ENCODE assay signal across 10 mouse cellular contexts in genomic region chr19:40995449-40996401, GRCm38 (mm10). TPM values are rescaled to one million over a fixed set of nuclear protein-coding genes. Genes with fewer than 3 reads are reported as not detected.
A peak's percentile ranks its signal among the peaks of the same experiment; 100 is the strongest.
DNase-seq lines count a peak whose midpoint lies in the region; ATAC-seq and TF ChIP-seq lines count a peak whose summit lies in the region.
"Had no signal": no experiment of that assay in that cellular context is flagged by ENCODE, and none has a peak within 500 bp of the region (broad histone marks: within the 10 kb centered on the region; RNA-seq: fewer than 3 reads in every experiment).

No protein-coding gene starts in this region.

- DNase-seq in layer of hippocampus, adult 18-20 months (ENCODE audit: low spot score in 2 of 2), result peak; percentile 46 to 62
- no peak for DNase-seq in layer of hippocampus, postnatal 36 days
- peak; percentile 99 for DNase-seq in Patski (ENCODE audit: low read depth, low spot score)
- DNase-seq in thymus, postnatal 36 days, result no peak
- no peak for DNase-seq in lung, postnatal 4 days
- DNase-seq in T-cell, adult 2 months (ENCODE audit: low spot score), result no peak
- DNase-seq: lung, adult 2 months had no signal

- H3K4me2 ChIP-seq in intestine, embryonic 15.5 days (replicated peaks), result peak overlapping the region; percentile 26
- H3K4me2 ChIP-seq: heart, embryonic 13.5 days had no signal

- H3K4me3 ChIP-seq in intestine, embryonic 15.5 days (replicated peaks), result no peak overlapping the region
- H3K4me3 ChIP-seq: heart, embryonic 13.5 days had no signal

- no peak overlapping the region for H3K9ac ChIP-seq in intestine, embryonic 15.5 days
- H3K9ac ChIP-seq: heart, embryonic 13.5 days had no signal

- peak; percentile 90 for ATAC-seq in Patski
- peak; percentile 66 for ATAC-seq in intestine, embryonic 15.5 days
- 0 out of 2 replicates have a peak, but pooled peaks have one; percentile 17 for ATAC-seq in megakaryocyte progenitor cell, adult 5-6 weeks (replicated peaks; ENCODE audit: poor library complexity)

- TF ChIP-seq CTCF in Patski (IDR thresholded peaks at IDR 0.05), result no peak

- no peaks in the 10 kb centered on the region for H3K36me3 ChIP-seq in intestine, embryonic 15.5 days
- H3K36me3 ChIP-seq: heart, embryonic 13.5 days had no signal

- in situ Hi-C loops in Patski (cut with MboI; ENCODE audit: low pct_unique_long_range_greater_than_20kb), result no loop called here

- no peaks in the 10 kb centered on the region for H3K9me3 ChIP-seq in intestine, embryonic 15.5 days
- H3K9me3 ChIP-seq: heart, embryonic 13.5 days had no signal

- H3K4me1 ChIP-seq in intestine, embryonic 15.5 days (replicated peaks), result peaks cover 12% of the 10 kb centered on the region
- H3K4me1 ChIP-seq: heart, embryonic 13.5 days had no signal

- H3K27ac ChIP-seq in intestine, embryonic 15.5 days, result peak overlapping the region; percentile 78
- H3K27ac ChIP-seq: heart, embryonic 13.5 days had no signal

- POLR2A ChIA-PET in Patski (lab: Charles Lee), result interaction anchor here (1.1 to 1.9 kb wide), 3 partner anchors 8 to 32 kb away, joined by 3 to 4 read pairs (median 3); no protein-coding TSS in a partner anchor

- WGBS in intestine, embryonic 15.5 days, result 43% methylated on average over 21 of the region's 21 CpGs

- CTCF ChIA-PET in Patski (lab: Charles Lee), result interaction anchor here (1.1 to 5.6 kb wide), 6 partner anchors 16 to 32 kb away, joined by 4 to 26 read pairs (median 5); no protein-coding TSS in a partner anchor

- H3K27me3 ChIP-seq in Patski, result no peaks in the 10 kb centered on the region
- no peaks in the 10 kb centered on the region for H3K27me3 ChIP-seq in intestine, embryonic 15.5 days (replicated peaks)

RNA-seq across cellular contexts. Expression of gene Blnk, which starts 1.4 kb away (rescaled TPM):
- total RNA-seq in layer of hippocampus, adult 18-20 months (2021), result 1 to 10 TPM; 6.1 to 7.5 TPM
- 1 to 10 TPM; 6.1 to 6.7 TPM for total RNA-seq in layer of hippocampus, postnatal 36 days (2021)
- 78.4 TPM for polyA plus RNA-seq in Patski (2021)
- polyA plus RNA-seq in intestine, embryonic 15.5 days (2015; fragmentation: Nextera tagmentation; extraction: Ambion mirVana), result 19.6 and 20.5 TPM in 2 replicates
- 0.84 TPM in 1 of 2 replicates, not detected in the other for total RNA-seq in megakaryocyte progenitor cell, adult 5-6 weeks (2015)
- 0.25 TPM in 1 of 2 replicates, not detected in the other for total RNA-seq in megakaryocyte progenitor cell, adult 5-6 weeks (2017)

RNA-seq across cellular contexts. Expression of gene Dntt, which starts 33.4 kb away (rescaled TPM):
- not detected for total RNA-seq in layer of hippocampus, adult 18-20 months (2021)
- total RNA-seq in layer of hippocampus, postnatal 36 days (2021), result not detected
- 0.03 TPM for polyA plus RNA-seq in Patski (2021)
- polyA plus RNA-seq in intestine, embryonic 15.5 days (2015; fragmentation: Nextera tagmentation; extraction: Ambion mirVana), result not detected in 2 replicates
- total RNA-seq in megakaryocyte progenitor cell, adult 5-6 weeks (2015), result 5.7 and 18.3 TPM in 2 replicates
- total RNA-seq in megakaryocyte progenitor cell, adult 5-6 weeks (2017), result 10.0 and 29.0 TPM in 2 replicates
- polyA plus RNA-seq: heart, embryonic 13.5 days had no signal

Comparison
In these comparisons a context has a peak if more than half of its experiments do, and no peak if none do; other contexts are left out.
1. DNase-seq: peak in layer of hippocampus, adult 18-20 months (2 of 2) and Patski (single experiment); none in layer of hippocampus, postnatal 36 days (0 of 2), thymus, postnatal 36 days (0 of 2), lung, postnatal 4 days (0 of 2) and T-cell, adult 2 months (single experiment).
2. ATAC-seq: peak in every context shown above with its lines; median percentile 90 in Patski; 66 in intestine, embryonic 15.5 days; 17 in megakaryocyte progenitor cell, adult 5-6 weeks.
3. RNA of gene Dntt, which starts 33.4 kb away (total RNA-seq): 5.7 to 29.0 TPM in megakaryocyte progenitor cell, adult 5-6 weeks; not detected in layer of hippocampus, postnatal 36 days and not detected in layer of hippocampus, adult 18-20 months; every median in the first group is over 4 times any median in the second.